Mouse (Mus musculus): ENCODE measurements around the gene Mrpl18.
"Not testable (repeated sequence)": the region's sequence is repeated elsewhere in the genome, so short reads cannot be mapped to it uniquely, and the experiment has no call there.

- not testable (repeated sequence) for TF ChIP-seq CTCF, POLR2A (IDR thresholded peaks at IDR 0.05; ENCODE audit: extremely low read depth, insufficient read depth, low read length)
Observed at GRCm38 (mm10) chr17:12939377-12940148, 23.4 kb upstream of the Mrpl18 start.
